ENCODE assay signal across 8 mouse cellular contexts in the genomic region with DNA sequence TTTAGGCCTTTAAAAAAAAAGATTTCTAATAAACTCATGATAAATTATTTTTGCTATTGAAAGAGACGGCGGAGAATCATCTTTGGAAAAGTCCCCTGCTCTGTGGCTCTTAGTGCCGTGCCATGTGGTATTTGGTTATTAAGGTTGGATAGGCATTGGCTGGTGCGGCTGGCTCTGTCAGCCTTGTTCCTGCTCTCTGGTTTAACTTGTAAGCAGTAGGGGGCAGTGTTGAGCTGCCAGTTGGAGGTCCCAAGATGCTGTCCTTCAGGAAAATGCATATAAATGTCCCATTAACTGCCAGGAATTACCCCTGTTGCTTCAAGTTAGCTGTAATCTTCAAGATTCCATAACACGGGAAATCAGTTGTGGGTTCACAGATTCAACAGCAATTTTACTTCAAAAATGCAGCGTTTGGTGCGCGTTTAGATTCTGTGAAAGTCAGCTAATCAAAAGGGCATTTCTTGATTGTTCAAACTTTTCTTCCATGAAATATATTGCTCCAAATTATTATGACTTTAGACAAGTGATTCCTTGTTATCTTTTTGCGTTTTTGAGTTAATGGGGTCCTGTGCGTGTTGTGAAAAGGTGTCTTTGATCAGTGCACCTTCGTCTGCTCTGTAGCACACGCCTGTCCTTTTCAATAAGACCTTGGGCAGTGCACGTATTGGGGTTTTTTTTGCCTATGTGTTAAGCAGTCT.
A peak's percentile ranks its signal among the peaks of the same experiment; 100 is the strongest.
DNase-seq lines count a peak whose midpoint lies in the region; ATAC-seq lines count a peak whose summit lies in the region.
"Had no signal": no experiment of that assay in that cellular context is flagged by ENCODE, and none has a peak within 500 bp of the region (broad histone marks: within the 10 kb centered on the region; RNA-seq: fewer than 3 reads in every experiment).

No protein-coding gene starts in this region.

- H3K36me3 ChIP-seq in liver, embryonic 16.5 days (ENCODE audit: control insufficient read depth, insufficient read depth), result no peaks in the 10 kb centered on the region
- H3K36me3 ChIP-seq: hindbrain, embryonic 15.5 days had no signal

- no peaks in the 10 kb centered on the region for H3K4me1 ChIP-seq in liver, embryonic 16.5 days (ENCODE audit: control insufficient read depth, low read depth, low read length)

- H3K4me2 ChIP-seq in liver, embryonic 16.5 days (ENCODE audit: low read depth, low read length), result no peak overlapping the region
- H3K4me2 ChIP-seq: hindbrain, embryonic 15.5 days had no signal

- WGBS in liver, embryonic 16.5 days (ENCODE audit: insufficient replicate concordance), result 59% methylated on average over 13 of the region's 13 CpGs

- DNase-seq in B cell, adult 2 months, result peak; percentile 26 to 29
- DNase-seq in MN1 (ENCODE audit: low spot score), result peak; percentile 70
- DNase-seq in cerebellum, adult 8-10 months, result peak; percentile 73
- DNase-seq in frontal cortex, postnatal 36 days (ENCODE audit: low spot score in 2 of 2), result peak; percentile 58 to 73
- peak; percentile 82 for DNase-seq in kidney, postnatal 14 days
- peak; percentile 54 for DNase-seq in retina, postnatal 7 days (ENCODE audit: low read depth, low spot score)

- H3K4me3 ChIP-seq in liver, embryonic 16.5 days (ENCODE audit: low read depth, low read length), result no peak overlapping the region
- H3K4me3 ChIP-seq: hindbrain, embryonic 15.5 days had no signal

- no peaks in the 10 kb centered on the region for H3K27me3 ChIP-seq in liver, embryonic 16.5 days (ENCODE audit: control insufficient read depth, insufficient read depth, low read depth, low read length)
- H3K27me3 ChIP-seq: hindbrain, embryonic 15.5 days had no signal

- ATAC-seq in liver, embryonic 16.5 days (ENCODE audit: low read depth), result 0 out of 2 replicates have a peak, but pooled peaks have one; percentile 41

- H3K9ac ChIP-seq in liver, embryonic 16.5 days (ENCODE audit: low read depth, low read length), result no peak overlapping the region
- H3K9ac ChIP-seq: hindbrain, embryonic 15.5 days had no signal

- H3K27ac ChIP-seq in liver, embryonic 16.5 days (ENCODE audit: low read length), result no peak overlapping the region
- H3K27ac ChIP-seq: hindbrain, embryonic 15.5 days had no signal

- no peaks in the 10 kb centered on the region for H3K9me3 ChIP-seq in liver, embryonic 16.5 days (replicated peaks; ENCODE audit: control insufficient read depth, low read length)
- H3K9me3 ChIP-seq: hindbrain, embryonic 15.5 days had no signal

Comparison
In these comparisons a context has a peak if more than half of its experiments do, and no peak if none do; other contexts are left out.
1. DNase-seq: peak in every context shown above with its lines; median percentile 82 in kidney, postnatal 14 days; 73 in cerebellum, adult 8-10 months; 70 in MN1; 66 in frontal cortex, postnatal 36 days; 54 in retina, postnatal 7 days; 28 in B cell, adult 2 months.